Mouse (Mus musculus): ENCODE results near the gene Tek.

DNA sequence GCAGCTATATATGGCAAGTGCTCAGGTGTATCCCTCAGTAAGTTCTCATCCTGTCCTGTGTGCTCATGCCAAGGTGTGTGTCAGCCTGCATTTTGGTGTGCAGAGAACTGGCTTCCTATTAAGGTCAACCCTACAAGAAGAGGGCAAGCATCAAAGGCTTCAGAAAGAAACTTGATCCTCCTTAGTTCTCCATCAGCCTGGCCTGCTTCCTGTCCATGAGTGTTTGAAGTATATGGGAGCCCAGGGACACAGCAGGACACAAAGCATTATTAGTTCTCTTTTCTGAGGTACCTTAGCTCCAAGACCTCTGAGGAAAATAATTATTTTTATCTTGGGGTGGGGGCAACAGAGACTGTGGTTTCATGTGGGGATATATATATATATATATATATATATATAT lies 26.1 kb downstream of the Tek start:
- TF ChIP-seq CTCF (IDR thresholded peaks at IDR 0.05 in 2 of 3, conservative IDR thresholded peaks at IDR 0.05 in 1 of 3; ENCODE audit: control insufficient read depth in 1 of 3, insufficient read depth in 1 of 3, low read depth in 2 of 3, low read length in 3 of 3, poor library complexity in 1 of 3, severe bottlenecking in 1 of 3) (no peak), GATA1 (IDR thresholded peaks at IDR 0.05; ENCODE audit: low read depth, low read length) (no peak), MAX (IDR thresholded peaks at IDR 0.05; ENCODE audit: low read length) (no peak), E2F4 (IDR thresholded peaks at IDR 0.05; ENCODE audit: borderline replicate concordance, low read depth, low read length) (no peak), POLR2AphosphoS5 (IDR thresholded peaks at IDR 0.05; ENCODE audit: borderline replicate concordance, low read depth, low read length) (no peak), POLR2A (IDR thresholded peaks at IDR 0.05; ENCODE audit: control insufficient read depth in 1 of 2, insufficient read depth in 1 of 2, low read depth in 1 of 2, low read length in 2 of 2, poor library complexity in 1 of 2) (no peak), ZNF384 (IDR thresholded peaks at IDR 0.05; ENCODE audit: low read depth, low read length) (no peak), ZMIZ1 (IDR thresholded peaks at IDR 0.05; ENCODE audit: low read depth, low read length) (no peak), TBP (IDR thresholded peaks at IDR 0.05; ENCODE audit: low read depth, low read length) (no peak), TCF12 (IDR thresholded peaks at IDR 0.05; ENCODE audit: low read depth, low read length) (no peak), EP300 (IDR thresholded peaks at IDR 0.05; ENCODE audit: low read depth in 1 of 2, low read length in 2 of 2) (no peak)
